Mouse (Mus musculus) brain, embryonic 14.5 days (tissue): ENCODE measurements around the gene Abhd6. TPM values are rescaled to one million over a fixed set of nuclear protein-coding genes. Genes with fewer than 3 reads are reported as not detected.

ENCODE experiments used
- DNase-seq: peaks from one replicate; pipeline ENCODE4 v3.0.0-alpha.2; 2011; ENCODE audit warnings: low read depth
- CTCF ChIP-seq: fragments of 200-500 bp; IDR thresholded peaks from 2 replicates; pipeline ENCODE4 v1.5.1; 2012; ENCODE audit warnings: inconsistent platforms, mild to moderate bottlenecking, moderate library complexity, borderline replicate concordance; ENCODE audit not compliant: insufficient read depth, insufficient read length; ENCODE audit errors: extremely low read depth
- POLR2A ChIP-seq: fragments of 200-500 bp; IDR thresholded peaks from 2 replicates; pipeline ENCODE4 v1.6.1; 2012; ENCODE audit warnings: mild to moderate bottlenecking, inconsistent platforms, borderline replicate concordance; ENCODE audit not compliant: poor library complexity, insufficient read depth, insufficient read length, severe bottlenecking; ENCODE audit errors: extremely low read depth
- polyA plus RNA-seq: library from polyadenylated mRNA; depleted of rRNA; stranded (reverse); fragments of >200 nt; gene quantifications from 2 replicates; pipeline ENCODE4 v1.2.3, GENCODE M21; 2012

The Abhd6 gene
- polyA plus RNA-seq, 1 experiment = 17.3 TPM

GRCm38 (mm10) chr14:8015756-8016155 is 13.1 kb downstream of the Abhd6 start:
- TF ChIP-seq CTCF = no peak
- TF ChIP-seq POLR2A = no peak
- no peak for DNase-seq

DNA sequence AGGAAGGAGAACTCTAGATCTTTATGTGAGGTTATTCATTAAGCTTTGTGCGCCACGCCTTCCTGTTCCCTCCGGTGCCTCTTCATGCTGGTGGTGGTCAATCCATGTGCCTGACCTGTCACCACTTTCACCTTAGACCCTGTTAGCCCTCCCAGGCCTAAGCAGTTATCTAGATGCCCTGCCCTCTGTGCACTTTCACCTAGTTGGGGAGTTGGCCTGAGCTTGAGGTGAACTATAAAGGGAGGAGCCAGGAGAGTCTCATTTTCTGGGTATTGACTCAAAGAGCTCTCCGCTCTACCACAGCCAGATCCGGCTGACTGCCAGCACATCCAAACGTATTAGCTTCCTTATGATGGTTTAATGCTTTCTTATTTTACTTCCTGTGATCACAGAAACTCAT is 13.6 kb downstream of the Abhd6 start:
- TF ChIP-seq POLR2A (no peak), CTCF (no peak)
- DNase-seq = no peak

GRCm38 (mm10) chr14:8016951-8017350 is 14.2 kb downstream of the Abhd6 start:
- TF ChIP-seq POLR2A = no peak
- no peak for TF ChIP-seq CTCF
- DNase-seq = no peak

DNA sequence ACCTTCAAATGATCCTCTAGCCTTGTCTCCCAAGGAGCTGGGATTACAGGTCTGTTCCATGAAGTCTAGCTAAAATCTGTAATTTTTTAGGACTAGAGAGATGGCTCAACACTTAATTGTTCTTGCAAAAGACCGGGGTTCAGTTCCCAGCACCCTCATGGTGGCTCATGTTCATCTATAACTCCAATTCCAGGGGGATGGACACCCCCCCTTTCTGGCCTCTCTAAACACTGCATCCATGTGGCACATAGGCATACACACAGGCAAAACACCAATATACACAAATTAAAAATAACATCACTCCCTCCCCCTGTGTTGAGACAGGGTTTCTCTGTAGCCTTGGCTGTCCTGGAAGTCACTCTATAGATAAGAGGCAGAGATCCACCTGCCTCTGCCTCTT is 17.3 kb downstream of the Abhd6 start:
- TF ChIP-seq POLR2A = no peak
- TF ChIP-seq CTCF = no peak
- no peak for DNase-seq

DNA sequence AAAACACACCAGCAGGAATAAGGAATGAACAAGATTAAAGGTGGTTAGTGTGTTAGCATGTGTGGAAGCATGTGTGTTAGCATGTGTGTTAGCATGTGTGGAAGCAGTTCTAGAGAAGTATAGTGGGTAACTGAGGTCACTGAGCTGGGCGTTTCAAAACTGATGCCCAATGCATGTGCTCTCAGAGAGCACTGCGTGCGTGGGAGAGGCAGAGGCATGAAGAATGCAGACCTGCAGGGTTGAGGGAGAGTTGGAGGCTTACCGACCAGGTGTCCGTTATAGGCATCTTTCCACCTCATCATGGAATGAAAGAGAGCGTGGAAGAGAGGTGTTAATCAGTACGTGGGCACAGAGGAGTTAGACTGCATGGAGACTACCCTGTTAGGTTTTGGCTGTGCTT is 17.8 kb downstream of the Abhd6 start:
- TF ChIP-seq POLR2A (no peak), CTCF (no peak)
- DNase-seq = no peak

DNA sequence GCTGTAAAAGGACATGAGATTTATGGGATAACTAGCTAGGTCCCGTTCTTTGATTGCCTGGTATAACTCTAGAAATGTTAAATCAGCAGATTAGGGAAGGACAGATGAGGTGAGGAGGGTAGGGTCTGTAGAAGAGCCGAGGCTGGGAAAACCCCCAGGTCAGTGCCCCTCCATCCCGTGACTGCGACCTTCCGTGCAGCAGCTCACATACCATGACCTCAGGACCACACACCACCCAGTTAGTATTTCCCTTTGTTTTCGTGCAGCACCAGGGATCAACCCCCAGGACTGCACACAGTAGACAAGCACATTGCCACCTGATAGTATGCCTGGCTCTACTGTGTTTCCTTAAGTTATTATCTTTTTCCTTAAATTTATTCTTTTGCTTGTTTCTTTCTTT is 21.8 kb downstream of the Abhd6 start:
- no peak for DNase-seq
- no peak for TF ChIP-seq POLR2A
- no peak for TF ChIP-seq CTCF

DNA sequence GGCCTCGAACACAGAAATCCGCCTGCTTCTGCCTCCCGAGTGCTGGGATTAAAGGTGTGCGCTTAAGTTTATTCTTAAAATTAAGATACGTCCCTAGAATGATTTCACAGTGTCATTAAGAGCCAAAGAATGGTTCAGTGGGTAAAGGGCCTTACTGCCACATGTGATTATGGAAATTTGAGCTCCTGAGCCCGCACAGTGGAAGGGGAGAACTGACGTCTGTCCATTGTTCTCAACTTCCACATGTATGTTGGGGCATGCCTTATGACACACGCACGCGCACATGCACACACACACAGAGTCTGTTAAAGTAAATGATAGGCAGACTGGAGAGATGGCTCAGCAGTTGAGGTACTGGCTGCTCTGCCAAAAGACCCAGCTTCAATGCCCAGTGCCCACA is 22.2 kb downstream of the Abhd6 start:
- no peak for TF ChIP-seq CTCF
- TF ChIP-seq POLR2A = no peak
- no peak for DNase-seq

- DNase-seq = no peak
- no peak for TF ChIP-seq CTCF
- no peak for TF ChIP-seq POLR2A
These were observed 24.2 kb downstream of the Abhd6 start for GRCm38 (mm10) chr14:8026769-8027531.

DNA sequence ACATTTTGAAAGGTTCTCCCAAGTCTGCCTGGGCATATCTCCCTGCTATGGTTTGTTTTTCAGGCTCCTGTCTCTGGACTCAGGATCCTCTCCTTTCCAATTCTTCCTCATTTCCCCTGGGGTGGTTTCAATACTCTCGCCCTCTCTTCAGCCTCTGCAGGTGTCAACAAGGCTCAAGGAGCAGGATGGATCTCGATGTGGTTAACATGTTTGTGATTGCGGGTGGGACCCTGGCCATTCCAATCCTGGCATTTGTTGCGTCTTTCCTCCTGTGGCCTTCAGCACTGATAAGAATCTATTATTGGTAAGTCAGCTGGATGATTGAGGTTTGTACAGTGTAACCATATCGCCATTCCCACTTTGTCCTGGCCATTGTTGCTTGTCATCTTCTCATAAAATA is 25.4 kb downstream of the Abhd6 start:
- TF ChIP-seq POLR2A (no peak), CTCF (no peak)
- DNase-seq = no peak

- DNase-seq = no peak
- TF ChIP-seq CTCF (no peak), POLR2A (no peak)
These were observed 27.1 kb downstream of the Abhd6 start for GRCm38 (mm10) chr14:8029752-8030151.

- no peak for DNase-seq
- TF ChIP-seq CTCF = no peak
- TF ChIP-seq POLR2A = no peak
These were observed 27.8 kb downstream of the Abhd6 start for GRCm38 (mm10) chr14:8030535-8030934.
